Comparison of ENCODE assay signal across 8 mouse cellular contexts in genomic region chr19:44135072-44135959, GRCm38 (mm10). TPM values are rescaled to one million over a fixed set of nuclear protein-coding genes. Genes with fewer than 3 reads are reported as not detected.
A peak's percentile ranks its signal among the peaks of the same experiment; 100 is the strongest.
DNase-seq lines count a peak whose midpoint lies in the region; ATAC-seq and TF ChIP-seq lines count a peak whose summit lies in the region.

TSS of gene Cwf19l1 (minus strand) at chr19:44135876.

- no peaks in the 10 kb centered on the region for H3K27me3 ChIP-seq in megakaryocyte, embryonic 14.5 days (replicated peaks)

- peaks cover 57% of the 10 kb centered on the region for H3K36me3 ChIP-seq in megakaryocyte, embryonic 14.5 days (replicated peaks; ENCODE audit: low read length)

- H3K27ac ChIP-seq in cortical plate, adult 2 months (ENCODE audit: insufficient read depth, low read length) = peak within 1 kb of the TSS; percentile 43

- no peaks in the 10 kb centered on the region for H3K9me3 ChIP-seq in megakaryocyte, embryonic 14.5 days

- no peak for TF ChIP-seq CTCF in cortical plate, adult 2 months (IDR thresholded peaks at IDR 0.05; ENCODE audit: extremely low read depth, insufficient read depth, low read length)

- TF ChIP-seq POLR2A in cortical plate, adult 2 months (IDR thresholded peaks at IDR 0.05; ENCODE audit: extremely low read depth, insufficient read depth, low read length) = no peak; the same call in 1 of the 2 replicates

- H3K4me1 ChIP-seq in cortical plate, adult 2 months (ENCODE audit: control insufficient read depth, insufficient read depth, low read length) = no peaks in the 10 kb centered on the region
- H3K4me1 ChIP-seq in megakaryocyte, embryonic 14.5 days = peaks cover 22% of the 10 kb centered on the region

- peak; percentile 70 to 79 for DNase-seq in gastrocnemius, adult 8-10 months (ENCODE audit: low spot score in 2 of 2)
- DNase-seq in hindlimb bud, embryonic 11.5 days (ENCODE audit: extremely low spot score, low read depth, low spot score) = peak; percentile 54
- peak; percentile 76 to 83 for DNase-seq in left cerebral cortex, adult 8-10 months (ENCODE audit: low spot score in 2 of 2)
- peak; percentile 94 for DNase-seq in right cerebral cortex, postnatal 10 days (ENCODE audit: low spot score in 2 of 2)
- DNase-seq in urinary bladder, postnatal 25 days (ENCODE audit: low spot score) = peak; percentile 78

- ATAC-seq in activated CD4-positive, CD25-positive, alpha-beta regulatory T cell, adult 4 months = peak; percentile 86

- peak within 1 kb of the TSS; percentile 90 for H3K4me3 ChIP-seq in cortical plate, adult 2 months (ENCODE audit: insufficient read depth, low read length)
- H3K4me3 ChIP-seq in megakaryocyte, embryonic 14.5 days (replicated peaks) = peak within 1 kb of the TSS; percentile 97

RNA-seq across cellular contexts. Expression of gene Cwf19l1, which starts in this region (rescaled TPM):
- 10 to 100 TPM; 25.7 to 31.2 TPM for polyA plus RNA-seq in activated CD4-positive, CD25-positive, alpha-beta regulatory T cell, adult 4 months (2017; shearing (Covaris generic))
- 23.7 and 25.2 TPM in 2 replicates for polyA plus RNA-seq in cortical plate, adult 2 months (2012; rRNA removed)
- 1 to 10 TPM; 6.3 to 8.0 (median 6.5) TPM for total RNA-seq in gastrocnemius, adult 8-10 months (2022)
- total RNA-seq in left cerebral cortex, adult 8-10 months (2022) = 10 to 100 TPM; 18.1 to 22.0 (median 19.1) TPM
- polyA plus RNA-seq in megakaryocyte, embryonic 14.5 days (2012; ENCODE audit: insufficient read depth, low replicate concordance) = 2.3 and 3.5 TPM in 2 replicates

Comparison
In these comparisons a context has a peak if more than half of its experiments do, and no peak if none do; other contexts are left out.
1. Peak in every context shown above with its lines: DNase-seq, ATAC-seq, H3K4me3 ChIP-seq and H3K27ac ChIP-seq.